Mouse (Mus musculus) heart, embryonic 16.5 days (tissue): ENCODE results near the gene Bcr. TPM values are rescaled to one million over a fixed set of nuclear protein-coding genes. Genes with fewer than 3 reads are reported as not detected.

Source experiments
- ATAC-seq: fragments of 200-750 bp; cut with Nextera tagmentation; replicated peaks from 2 replicates; pipeline ENCODE4 v1.8.0; 2017; ENCODE audit warnings: moderate number of reproducible peaks; ENCODE audit not compliant: insufficient read depth, low FRiP score; ENCODE audit errors: extremely low read depth
- H3K27ac ChIP-seq: fragments of 300-500 bp; sonication (generic); 2 replicates; pipeline ENCODE4 v1.5.1; 2014; ENCODE audit warnings: mild to moderate bottlenecking, low read length, control low read depth, moderate library complexity
- H3K27me3 ChIP-seq: fragments of 300-500 bp; sonication (generic); 2 replicates; pipeline ENCODE4 v1.6.1; 2014; ENCODE audit warnings: low read length, mixed read lengths; ENCODE audit not compliant: control insufficient read depth, insufficient read depth
- H3K36me3 ChIP-seq: fragments of 300-500 bp; sonication (generic); 2 replicates; pipeline ENCODE4 v1.6.1; 2014; ENCODE audit not compliant: control insufficient read depth, insufficient read depth
- H3K4me1 ChIP-seq: fragments of 300-500 bp; sonication (generic); 2 replicates; pipeline ENCODE4 v1.6.1; 2014; ENCODE audit warnings: low read length, mixed read lengths; ENCODE audit not compliant: control insufficient read depth, insufficient read depth
- H3K4me2 ChIP-seq: fragments of 300-500 bp; sonication (generic); 2 replicates; pipeline ENCODE4 v1.6.1; 2014; ENCODE audit warnings: low read depth, mild to moderate bottlenecking, control low read depth, low read length
- H3K4me3 ChIP-seq: fragments of 300-500 bp; sonication (generic); 2 replicates; pipeline ENCODE4 v1.5.1; 2014; ENCODE audit warnings: mild to moderate bottlenecking, control low read depth, low read length
- H3K9ac ChIP-seq: fragments of 300-500 bp; sonication (generic); 2 replicates; pipeline ENCODE4 v1.6.1; 2014; ENCODE audit warnings: low read length, control low read depth
- H3K9me3 ChIP-seq: fragments of 300-500 bp; sonication (generic); replicated peaks from 2 replicates; pipeline ENCODE4 v1.6.1; 2016; ENCODE audit warnings: low read length; ENCODE audit not compliant: control insufficient read depth
- WGBS: fragments of 180-500 bp; shearing (Covaris S2); extraction: QIAGEN DNeasy Blood & Tissue Kit; methylation state at CpG from one replicate; pipeline ENCODE4 v1.1.7; 2014; 5-methylcytosine and 5-hydroxymethylcytosine counted together
- polyA plus RNA-seq: library from polyadenylated mRNA; unstranded; fragments of >200 nt; fragmentation: Nextera tagmentation; extraction: Ambion mirVana; gene quantifications from 2 replicates; pipeline ENCODE4 v1.2.1, GENCODE M21; 2015

Bcr gene
- polyA plus RNA-seq, 1 experiment from 2014 or later: 9.8 TPM

DNA sequence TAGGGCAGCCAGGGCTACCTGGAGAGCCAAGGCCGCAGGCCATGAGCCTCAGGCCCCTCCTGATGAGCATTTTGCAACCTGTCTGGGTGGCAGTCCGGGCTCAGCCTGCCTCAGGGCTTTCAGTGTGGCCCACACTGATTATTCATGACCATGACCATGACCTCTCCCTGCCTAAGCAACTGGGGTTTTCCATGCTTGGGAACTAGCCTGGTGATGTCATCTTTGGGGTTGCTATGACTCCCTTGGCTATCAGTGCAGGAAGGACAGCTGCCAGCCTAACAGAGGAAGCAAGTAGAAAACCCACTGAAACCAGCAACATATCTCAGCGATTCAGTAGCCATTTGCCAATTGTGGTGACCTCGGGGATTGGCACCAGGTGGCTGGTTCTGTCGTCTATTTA lies 60.6 kb downstream of the Bcr start:
- H3K36me3 ChIP-seq: no peaks in the 10 kb centered on the region
- peaks cover 28% of the 10 kb centered on the region for H3K4me1 ChIP-seq
- no peak overlapping the region for H3K27ac ChIP-seq
- H3K4me2 ChIP-seq: no peak overlapping the region
- no peaks in the 10 kb centered on the region for H3K9me3 ChIP-seq
- H3K9ac ChIP-seq: no peak overlapping the region
- H3K27me3 ChIP-seq: no peaks in the 10 kb centered on the region
- H3K4me3 ChIP-seq: no peak overlapping the region
- WGBS: 46% methylated on average over 5 of the region's 5 CpGs
- no peak for ATAC-seq

DNA sequence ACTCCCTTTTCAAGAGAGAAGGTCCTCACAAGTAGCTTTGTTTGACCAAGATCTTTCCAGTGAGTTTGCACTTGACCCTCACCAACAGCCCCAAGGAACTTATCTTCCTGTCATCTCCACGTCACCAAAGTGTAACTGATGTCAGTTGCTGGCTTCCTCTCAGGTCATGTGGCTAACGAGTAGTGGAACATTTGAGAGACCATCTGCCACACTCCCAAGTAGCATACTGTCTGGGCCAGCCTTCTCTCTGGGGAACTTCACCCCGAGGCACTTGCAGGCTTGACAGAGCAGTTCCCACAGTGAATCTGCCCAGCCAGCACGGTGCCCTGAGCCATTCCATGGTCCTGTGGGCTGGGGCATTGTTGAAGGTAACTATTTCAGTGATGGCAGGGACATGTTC lies 65.2 kb downstream of the Bcr start:
- ATAC-seq: no peak
- Histone ChIP-seq H3K9me3 (no peaks in the 10 kb centered on the region), H3K4me3 (no peak overlapping the region), H3K36me3 (no peaks in the 10 kb centered on the region), H3K27ac (no peak overlapping the region), H3K27me3 (no peaks in the 10 kb centered on the region), H3K9ac (no peak overlapping the region), H3K4me2 (no peak overlapping the region), H3K4me1 (peaks cover 12% of the 10 kb centered on the region)
- 49% methylated on average over 4 of the region's 4 CpGs for WGBS

GRCm38 (mm10) chr10:75129283-75129710 lies 68.9 kb downstream of the Bcr start:
- no peak for ATAC-seq
- H3K4me3 ChIP-seq: no peak overlapping the region
- no peaks in the 10 kb centered on the region for H3K27me3 ChIP-seq
- 77% methylated on average over 7 of the region's 7 CpGs for WGBS
- peaks cover 15% of the 10 kb centered on the region for H3K36me3 ChIP-seq
- peaks cover 4% of the 10 kb centered on the region; the same call in 1 of the 2 replicates for H3K9me3 ChIP-seq
- no peak overlapping the region for H3K27ac ChIP-seq
- no peak overlapping the region for H3K9ac ChIP-seq
- no peak overlapping the region for H3K4me2 ChIP-seq
- no peaks in the 10 kb centered on the region for H3K4me1 ChIP-seq

DNA sequence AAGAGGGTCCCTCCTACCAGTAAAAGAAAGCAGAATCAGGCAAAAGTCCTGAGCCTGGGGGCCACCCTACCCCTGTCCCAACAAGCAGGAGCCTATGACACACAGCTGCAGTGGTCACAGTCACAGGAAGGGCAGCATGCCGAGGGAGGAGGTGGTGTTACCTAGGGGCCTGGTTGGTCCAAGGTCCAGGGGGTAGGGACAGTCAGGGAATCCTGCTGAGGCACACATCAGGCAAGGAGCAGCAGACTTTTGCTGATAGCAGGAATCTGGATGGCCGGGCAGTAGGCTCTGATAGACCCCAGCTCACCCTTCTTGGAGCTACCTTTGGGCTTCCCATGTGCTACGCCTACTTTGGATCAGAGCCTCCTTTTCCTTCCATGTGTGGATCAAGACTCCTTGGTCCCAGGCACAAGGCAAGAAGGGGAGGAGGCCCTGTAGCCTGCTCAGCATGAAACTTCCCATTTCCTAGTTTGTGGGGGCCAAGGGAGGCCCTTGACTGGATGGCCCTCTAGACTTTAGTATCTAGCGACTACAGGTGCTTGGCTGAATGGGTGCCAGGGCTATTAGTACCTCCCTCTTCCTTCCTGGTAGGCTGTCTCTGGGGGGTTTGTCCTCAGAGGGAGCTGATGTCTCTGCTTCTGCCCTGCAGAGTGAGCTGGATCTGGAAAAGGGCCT lies 70.1 kb downstream of the Bcr start:
- H3K9ac ChIP-seq: no peak overlapping the region
- H3K4me3 ChIP-seq: no peak overlapping the region
- H3K4me1 ChIP-seq: no peaks in the 10 kb centered on the region
- peaks cover 16% of the 10 kb centered on the region for H3K36me3 ChIP-seq
- H3K4me2 ChIP-seq: no peak overlapping the region
- 80% methylated on average over 4 of the region's 4 CpGs for WGBS
- H3K27me3 ChIP-seq: no peaks in the 10 kb centered on the region
- peaks cover 4% of the 10 kb centered on the region; the same call in 1 of the 2 replicates for H3K9me3 ChIP-seq
- H3K27ac ChIP-seq: no peak overlapping the region
- no peak for ATAC-seq

GRCm38 (mm10) chr10:75131625-75132024 lies 71.2 kb downstream of the Bcr start:
- H3K27me3 ChIP-seq: no peaks in the 10 kb centered on the region
- no peak overlapping the region for H3K9ac ChIP-seq
- H3K36me3 ChIP-seq: peaks cover 22% of the 10 kb centered on the region
- peaks cover 4% of the 10 kb centered on the region; the same call in 1 of the 2 replicates for H3K9me3 ChIP-seq
- no peak overlapping the region for H3K4me3 ChIP-seq
- H3K27ac ChIP-seq: no peak overlapping the region
- no peak overlapping the region for H3K4me2 ChIP-seq
- 66% methylated on average over 8 of the region's 8 CpGs for WGBS
- ATAC-seq: no peak
- peaks cover under 1% of the 10 kb centered on the region; the same call in 1 of the 2 replicates for H3K4me1 ChIP-seq

GRCm38 (mm10) chr10:75134861-75135517 lies 74.6 kb downstream of the Bcr start:
- ATAC-seq: no peak
- H3K4me3 ChIP-seq: no peak overlapping the region
- H3K9ac ChIP-seq: no peak overlapping the region
- 91% methylated on average over 15 of the region's 15 CpGs for WGBS
- peaks cover 12% of the 10 kb centered on the region for H3K4me1 ChIP-seq
- H3K36me3 ChIP-seq: peaks cover 31% of the 10 kb centered on the region
- no peak overlapping the region for H3K4me2 ChIP-seq
- H3K27me3 ChIP-seq: no peaks in the 10 kb centered on the region
- peaks cover 4% of the 10 kb centered on the region; the same call in 1 of the 2 replicates for H3K9me3 ChIP-seq
- H3K27ac ChIP-seq: no peak overlapping the region

GRCm38 (mm10) chr10:75135518-75136162 lies 75.2 kb downstream of the Bcr start:
- Histone ChIP-seq H3K36me3 (peaks cover 31% of the 10 kb centered on the region), H3K4me3 (no peak overlapping the region), H3K9ac (no peak overlapping the region), H3K27ac (no peak overlapping the region), H3K9me3 (peaks cover 4% of the 10 kb centered on the region; the same call in 1 of the 2 replicates), H3K4me2 (no peak overlapping the region), H3K4me1 (peaks cover 12% of the 10 kb centered on the region), H3K27me3 (no peaks in the 10 kb centered on the region)
- no peak for ATAC-seq
- WGBS: 91% methylated on average over 21 of the region's 21 CpGs

DNA sequence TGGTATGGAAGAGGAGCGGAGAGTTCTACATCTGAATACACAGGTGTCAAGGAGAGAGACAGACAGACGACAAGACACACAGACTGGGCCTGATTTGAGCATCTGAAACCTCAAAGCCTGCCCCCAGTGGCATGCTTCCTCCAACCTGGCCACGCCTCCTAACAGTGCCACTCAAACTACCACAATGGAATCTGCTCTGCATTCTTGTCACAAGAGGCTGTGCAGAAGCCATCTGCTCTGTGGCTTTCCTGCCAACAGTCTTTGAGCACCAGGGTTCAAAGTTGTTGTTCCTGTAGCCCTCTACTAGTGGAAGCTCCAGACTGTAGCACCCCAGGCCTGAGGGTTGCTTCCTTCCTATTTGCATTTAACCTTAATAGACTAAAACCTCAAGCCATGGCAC lies 76.8 kb downstream of the Bcr start:
- Histone ChIP-seq H3K9ac (no peak overlapping the region), H3K9me3 (peaks cover 4% of the 10 kb centered on the region; the same call in 1 of the 2 replicates), H3K4me2 (no peak overlapping the region), H3K27me3 (no peaks in the 10 kb centered on the region), H3K36me3 (peaks cover 40% of the 10 kb centered on the region), H3K4me1 (peaks cover 12% of the 10 kb centered on the region), H3K27ac (peak overlapping the region; percentile 53), H3K4me3 (no peak overlapping the region)
- ATAC-seq: peak; percentile 87
- WGBS: 48% methylated on average over 3 of the region's 3 CpGs

GRCm38 (mm10) chr10:75145221-75145620 lies 84.8 kb downstream of the Bcr start:
- H3K9me3 ChIP-seq: no peaks in the 10 kb centered on the region
- H3K36me3 ChIP-seq: peaks cover 11% of the 10 kb centered on the region; the same call in 1 of the 2 replicates
- no peak for ATAC-seq
- 77% methylated on average over 17 of the region's 17 CpGs for WGBS
- no peaks in the 10 kb centered on the region for H3K4me1 ChIP-seq
- H3K27me3 ChIP-seq: peaks cover 23% of the 10 kb centered on the region
- no peak overlapping the region for H3K9ac ChIP-seq
- no peak overlapping the region for H3K4me3 ChIP-seq
- no peak overlapping the region for H3K27ac ChIP-seq
- H3K4me2 ChIP-seq: no peak overlapping the region
